Mouse (Mus musculus) ES-CJ7 (cell line): ENCODE measurements around the gene Mettl16.

Source experiments
- DNase-seq: peaks from one replicate; pipeline ENCODE4 v3.0.0; 2011; ENCODE audit warnings: low read depth, low spot score

Gene Mettl16

DNA sequence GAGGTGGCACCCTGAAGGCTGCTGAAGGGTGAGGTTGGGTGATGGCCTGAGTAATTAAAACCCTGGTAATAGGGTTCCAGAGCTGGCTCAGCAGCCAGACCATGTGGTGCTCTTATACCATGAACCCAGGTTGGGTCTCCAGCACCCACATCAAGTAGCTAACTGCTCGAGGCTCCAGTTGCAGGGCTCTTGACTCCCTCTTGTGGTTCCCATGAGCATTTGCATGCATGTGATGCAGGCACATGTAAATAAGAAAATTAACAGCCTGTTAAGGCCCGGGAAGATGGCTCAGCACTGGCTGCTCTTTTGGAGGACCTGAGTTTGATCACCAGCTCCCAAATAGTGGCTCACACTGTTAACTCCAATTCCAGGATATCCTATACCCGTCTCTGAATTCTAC lies 75.2 kb downstream of the Mettl16 start:
- DNase-seq = peak; percentile 83

GRCm38 (mm10) chr11:74847919-74848521 lies 77.4 kb downstream of the Mettl16 start:
- DNase-seq = peak; percentile 90

GRCm38 (mm10) chr11:74850998-74851661 lies 80.5 kb downstream of the Mettl16 start:
- DNase-seq = no peak

DNA sequence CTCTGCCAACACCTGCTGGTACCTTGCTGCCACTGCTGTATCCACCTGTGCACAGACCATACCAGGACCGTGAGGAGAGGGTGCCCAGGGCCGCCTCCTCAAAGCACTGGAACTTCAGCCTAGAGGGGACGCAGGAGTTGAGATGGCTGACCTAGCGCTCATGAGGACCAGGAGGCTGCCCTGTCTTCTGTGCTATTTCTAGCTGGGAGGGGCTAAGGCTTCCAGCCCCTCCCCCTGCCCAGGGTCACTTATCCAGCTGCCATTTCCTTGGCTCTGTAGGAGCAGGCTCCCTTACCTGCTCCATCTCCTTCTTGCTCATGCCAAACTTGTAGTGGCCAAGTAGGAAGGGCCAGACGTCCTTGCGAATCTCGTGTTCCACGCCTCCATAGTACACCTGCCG lies 87.1 kb downstream of the Mettl16 start:
- no peak for DNase-seq

DNA sequence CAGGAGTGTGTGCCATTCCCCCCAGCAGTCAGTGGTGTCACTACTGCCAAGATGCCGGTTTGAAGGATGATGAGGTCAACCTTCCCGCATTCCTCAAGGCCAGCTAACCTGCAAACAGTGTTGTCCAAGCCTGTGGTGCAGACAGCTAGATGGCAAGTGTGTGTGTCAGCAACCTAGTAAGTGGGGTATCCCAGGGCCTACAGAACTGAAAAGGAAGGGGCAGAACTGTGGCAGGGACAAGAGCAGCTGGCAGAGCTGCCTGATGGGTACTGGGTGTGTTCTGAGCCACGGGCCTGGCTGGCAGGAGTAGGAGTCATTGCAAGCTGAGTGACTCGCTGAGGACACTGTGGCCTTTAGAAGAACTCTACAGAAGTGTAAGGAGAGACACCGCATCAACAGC lies 91.5 kb downstream of the Mettl16 start:
- DNase-seq = no peak

- DNase-seq = no peak
Measured at GRCm38 (mm10) chr11:74863471-74863870, 92.8 kb downstream of the Mettl16 start.

DNA sequence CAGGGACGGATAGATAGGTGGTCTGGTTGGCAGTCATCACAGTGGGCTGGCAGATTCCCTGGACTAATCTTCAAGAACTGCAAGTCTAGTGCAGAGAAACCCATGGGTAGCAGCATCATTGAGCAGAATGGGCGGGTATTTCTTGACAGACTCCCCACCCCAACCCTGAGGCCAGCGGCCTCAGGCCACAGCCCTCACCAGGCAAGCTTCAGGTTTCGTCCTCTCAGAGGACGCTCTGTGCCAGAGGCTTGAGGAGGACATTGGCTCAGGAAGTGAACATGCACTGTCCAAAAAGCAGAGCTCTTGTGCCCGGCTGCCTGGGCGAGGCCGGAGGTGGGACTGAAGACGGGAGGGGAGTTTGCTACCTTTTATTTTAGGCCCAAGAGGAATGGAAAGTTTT lies 93.8 kb downstream of the Mettl16 start:
- DNase-seq = no peak

GRCm38 (mm10) chr11:74865252-74865651 lies 94.6 kb downstream of the Mettl16 start:
- no peak for DNase-seq

DNA sequence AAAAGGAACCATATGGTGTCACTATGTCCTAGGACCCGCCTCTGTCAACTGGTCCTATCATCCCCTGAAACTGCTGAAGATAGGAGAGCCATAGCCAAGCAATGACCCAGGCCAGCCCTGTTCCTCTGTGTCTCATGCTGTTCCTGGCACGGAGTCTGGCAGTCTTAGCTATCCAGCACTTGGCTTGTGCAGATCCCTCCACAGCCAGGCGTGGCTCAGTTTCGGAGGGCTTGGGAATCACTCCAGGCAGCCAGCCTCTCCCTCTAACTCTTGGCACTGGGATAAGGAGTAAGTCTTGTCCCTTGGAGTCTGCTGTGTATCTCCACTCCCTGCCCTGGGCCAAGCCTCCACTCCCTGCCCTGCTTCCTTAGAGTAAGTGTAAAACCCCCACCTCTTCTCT lies 96.0 kb downstream of the Mettl16 start:
- no peak for DNase-seq

DNA sequence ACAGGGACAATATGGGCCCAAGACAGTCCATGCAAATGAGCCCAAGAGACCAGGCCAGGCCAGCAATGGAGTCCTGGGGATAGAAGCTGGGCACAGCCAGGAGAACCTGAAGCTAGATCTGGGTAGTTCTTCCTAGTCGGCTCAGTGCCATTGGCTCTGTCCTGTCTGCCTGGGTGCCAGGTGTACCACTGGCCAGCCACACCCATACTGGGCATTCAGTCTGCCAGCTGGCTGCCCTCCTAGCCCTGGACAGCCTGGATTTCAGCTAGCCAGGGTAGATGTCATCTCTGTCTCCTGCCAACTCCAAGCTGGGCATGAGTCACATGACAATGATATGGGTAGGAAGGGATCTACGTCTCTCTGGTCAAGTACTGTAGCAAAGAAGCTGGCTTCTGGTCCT lies 96.6 kb downstream of the Mettl16 start:
- DNase-seq = no peak

DNA sequence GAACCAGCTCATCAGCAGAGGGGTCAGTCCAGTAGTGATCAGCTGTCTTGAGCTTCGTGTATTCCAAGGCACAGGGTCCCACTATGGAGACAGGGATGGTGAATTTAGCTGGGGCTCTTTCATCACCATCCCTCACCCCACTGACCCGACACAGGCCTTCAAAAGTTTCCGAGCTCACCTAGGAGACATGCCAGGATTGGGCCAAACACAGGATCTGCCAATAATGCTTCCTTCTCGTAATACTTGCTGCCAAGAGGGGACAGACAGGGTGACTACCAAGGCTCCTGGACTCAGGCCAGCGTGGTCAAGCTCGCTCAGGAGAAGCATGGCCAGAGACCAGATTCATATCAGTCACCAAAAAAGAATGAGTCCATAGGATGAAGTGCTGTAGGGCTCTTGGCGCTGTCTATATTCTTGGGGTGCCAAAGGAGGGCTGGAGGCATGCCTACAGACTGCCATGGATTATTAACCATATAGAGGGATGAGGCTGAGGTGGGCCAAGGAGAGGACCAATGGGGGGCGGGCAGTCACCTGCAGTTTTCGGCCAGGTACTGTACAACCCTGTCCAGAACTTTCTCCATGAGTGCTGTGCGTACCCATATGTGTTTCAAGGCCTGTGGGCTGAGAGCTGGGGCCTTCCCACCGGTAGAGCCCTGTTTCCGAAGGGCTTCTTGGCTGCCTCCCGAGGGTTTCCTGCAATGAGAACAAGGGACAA lies 97.6 kb downstream of the Mettl16 start:
- no peak for DNase-seq

GRCm38 (mm10) chr11:74869603-74870002 lies 99.0 kb downstream of the Mettl16 start:
- no peak for DNase-seq

GRCm38 (mm10) chr11:74870544-74870943 lies 99.9 kb downstream of the Mettl16 start:
- no peak for DNase-seq

DNA sequence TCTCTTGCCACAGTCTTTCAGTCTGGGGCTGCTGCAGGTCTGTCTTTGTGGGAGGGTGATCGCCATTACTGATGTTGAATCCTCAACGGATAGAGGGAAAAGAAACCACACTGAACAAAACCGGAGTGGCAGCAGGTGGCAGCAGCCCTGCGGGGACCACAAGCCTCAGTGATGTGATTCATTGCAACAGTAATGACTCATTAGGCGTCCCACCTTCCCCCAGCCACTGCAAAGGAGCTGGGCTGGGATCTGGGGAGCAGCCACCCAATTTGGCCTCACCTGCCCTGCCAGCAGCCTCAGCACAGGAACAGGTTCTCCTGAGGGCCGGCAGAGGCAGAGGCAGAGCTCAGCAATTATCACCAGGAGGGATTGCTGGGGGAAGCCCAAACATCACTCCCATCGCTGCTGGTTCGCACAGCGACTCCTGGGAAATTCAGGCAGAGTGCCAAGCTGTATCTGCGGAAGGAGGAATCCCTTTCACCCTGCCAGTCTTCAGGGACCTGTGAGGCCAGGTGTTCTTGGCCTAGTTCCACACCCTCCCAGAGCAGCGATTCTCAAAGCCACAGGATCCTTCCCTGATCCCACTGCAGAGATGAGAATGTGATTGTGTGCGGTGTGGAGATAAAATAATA lies 100.5 kb downstream of the Mettl16 start:
- DNase-seq = no peak

GRCm38 (mm10) chr11:74874630-74875029 lies 104.0 kb downstream of the Mettl16 start:
- DNase-seq = peak; percentile 33

GRCm38 (mm10) chr11:74876801-74877200 lies 106.2 kb downstream of the Mettl16 start:
- DNase-seq = peak; percentile 85
